Mouse (Mus musculus) megakaryocyte-erythroid progenitor cell, adult 5 weeks (primary cell): Measurements from ENCODE around the gene Pcf11. TPM values are rescaled to one million over a fixed set of nuclear protein-coding genes. Genes with fewer than 3 reads are reported as not detected.

Experiments used
- polyA plus RNA-seq: library from polyadenylated mRNA; stranded (reverse); fragments of >175 nt; gene quantifications from 2 replicates; pipeline ENCODE4 v1.2.3, GENCODE M21; 2012

The Pcf11 gene
- polyA plus RNA-seq: 87.6 and 96.2 TPM in 2 replicates

GRCm38 (mm10) chr7:92669507-92670471, at the start of gene Pcf11:
Pcf11 (minus strand) TSS chr7:92669934.

GRCm38 (mm10) chr7:92637021-92637625, 32.6 kb downstream of the Pcf11 start, which contains the start of gene Ankrd42:
Ankrd42 (minus strand) TSS chr7:92637142.

Other genes starting within 250 kb of the Pcf11 start
- gene Ccdc90b, start 108.8 kb downstream of the Pcf11 start, polyA plus RNA-seq: 13.9 and 16.1 TPM in 2 replicates
- 0.17 and 0.37 TPM in 2 replicates for gene Ankrd42, start 32.8 kb downstream of the Pcf11 start, polyA plus RNA-seq
- not detected in 2 replicates for gene Rab30, start 71.7 kb upstream of the Pcf11 start, polyA plus RNA-seq
- 8.3 and 9.6 TPM in 2 replicates for gene Ddias, start 204.3 kb upstream of the Pcf11 start, polyA plus RNA-seq
- 109 and 145 TPM in 2 replicates for gene Prcp, start 204.5 kb upstream of the Pcf11 start, polyA plus RNA-seq